Mouse (Mus musculus): Measurements from ENCODE around the gene Kansl1. TPM values are rescaled to one million over a fixed set of nuclear protein-coding genes. Genes with fewer than 3 reads are reported as not detected.

The Kansl1 gene
- polyA plus RNA-seq, 1 experiment from 2014 or later: 21.9 TPM

DNA sequence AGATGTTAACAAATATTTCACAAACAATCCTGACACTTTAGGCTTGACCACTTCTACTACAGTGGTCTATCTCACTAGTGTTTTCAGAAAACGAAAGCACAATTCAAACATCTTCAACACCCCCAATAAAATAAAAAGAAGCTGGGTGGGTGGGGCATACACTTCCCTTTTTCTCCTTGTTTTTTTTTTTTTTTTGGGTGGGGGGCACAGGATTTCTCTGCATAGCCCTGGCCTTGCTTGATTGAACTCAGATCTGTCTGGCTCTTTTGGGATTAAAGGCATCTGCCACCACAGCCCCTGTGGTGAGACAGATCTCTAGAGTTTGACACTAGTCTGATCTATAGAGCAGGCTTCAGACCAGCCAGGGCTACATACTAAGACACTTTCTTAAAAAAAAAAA lies 106.0 kb downstream of the Kansl1 start:
- ATAC-seq (ENCODE audit: low read depth): no peak
- Histone ChIP-seq H3K27me3 (ENCODE audit: control insufficient read depth, insufficient read depth, low read depth, low read length) (no peaks in the 10 kb centered on the region), H3K4me2 (ENCODE audit: low read depth, low read length) (no peak overlapping the region), H3K9me3 (ENCODE audit: control insufficient read depth, low read length) (no peaks in the 10 kb centered on the region), H3K4me1 (replicated peaks; ENCODE audit: control insufficient read depth, insufficient read depth, low read length) (0 out of 2 replicates have a peak, but pooled peaks cover 2% of the 10 kb centered on the region), H3K27ac (ENCODE audit: low read length) (no peak overlapping the region), H3K9ac (ENCODE audit: low read length) (no peak overlapping the region), H3K36me3 (ENCODE audit: control insufficient read depth, insufficient read depth, low read length) (peaks cover 4% of the 10 kb centered on the region; the same call in 1 of the 2 replicates), H3K4me3 (ENCODE audit: low read length) (no peak overlapping the region)
- 91% methylated on average over 1 of the region's 1 CpGs for WGBS

DNA sequence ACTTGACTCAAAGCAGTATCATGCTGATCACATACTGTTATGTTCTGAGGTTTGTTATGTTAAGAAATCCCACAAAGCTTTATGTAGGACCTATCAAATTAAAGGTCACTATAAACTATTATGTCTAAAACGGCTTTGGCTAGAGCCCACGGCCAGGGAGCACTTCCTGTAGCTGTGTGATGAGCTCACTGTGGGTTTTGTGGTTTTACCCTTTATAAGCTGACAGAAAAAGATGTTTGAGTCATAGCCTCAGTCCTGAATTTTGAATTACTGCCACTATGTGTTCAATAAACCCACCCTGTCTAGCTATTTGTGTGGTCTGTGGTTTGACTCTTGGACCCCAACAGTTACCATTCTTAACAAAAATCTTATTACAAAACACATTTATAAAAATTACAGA lies 106.9 kb downstream of the Kansl1 start:
- Histone ChIP-seq H3K27ac (ENCODE audit: low read length) (no peak overlapping the region), H3K4me2 (ENCODE audit: low read depth, low read length) (no peak overlapping the region), H3K4me3 (ENCODE audit: low read length) (no peak overlapping the region), H3K27me3 (ENCODE audit: control insufficient read depth, insufficient read depth, low read depth, low read length) (no peaks in the 10 kb centered on the region), H3K9me3 (ENCODE audit: control insufficient read depth, low read length) (no peaks in the 10 kb centered on the region), H3K36me3 (ENCODE audit: control insufficient read depth, insufficient read depth, low read length) (peaks cover 2% of the 10 kb centered on the region), H3K9ac (ENCODE audit: low read length) (no peak overlapping the region), H3K4me1 (replicated peaks; ENCODE audit: control insufficient read depth, insufficient read depth, low read length) (0 out of 2 replicates have a peak, but pooled peaks cover 2% of the 10 kb centered on the region)
- 49% methylated on average over 2 of the region's 2 CpGs for WGBS
- ATAC-seq (ENCODE audit: low read depth): no peak

DNA sequence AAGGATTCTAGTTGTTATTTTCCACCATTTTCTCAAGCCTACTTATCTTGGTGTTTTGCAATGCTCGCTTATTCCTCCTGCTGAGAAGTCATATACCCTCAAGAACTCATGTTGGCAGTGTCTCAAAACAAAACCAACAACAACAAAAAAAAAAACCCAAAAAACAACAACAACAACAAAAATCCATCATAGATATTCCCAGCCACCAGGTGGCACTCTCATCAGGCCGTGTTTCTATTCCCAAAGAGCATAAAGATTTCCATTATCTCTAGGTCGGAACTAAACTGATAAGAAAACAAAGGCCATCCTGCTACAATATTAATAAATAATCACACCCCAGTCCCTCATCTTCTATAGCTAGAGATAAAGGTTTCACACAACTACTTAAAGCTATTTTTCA lies 121.7 kb downstream of the Kansl1 start:
- ATAC-seq (ENCODE audit: low read depth): no peak
- no peak overlapping the region for H3K4me2 ChIP-seq (ENCODE audit: low read depth, low read length)

DNA sequence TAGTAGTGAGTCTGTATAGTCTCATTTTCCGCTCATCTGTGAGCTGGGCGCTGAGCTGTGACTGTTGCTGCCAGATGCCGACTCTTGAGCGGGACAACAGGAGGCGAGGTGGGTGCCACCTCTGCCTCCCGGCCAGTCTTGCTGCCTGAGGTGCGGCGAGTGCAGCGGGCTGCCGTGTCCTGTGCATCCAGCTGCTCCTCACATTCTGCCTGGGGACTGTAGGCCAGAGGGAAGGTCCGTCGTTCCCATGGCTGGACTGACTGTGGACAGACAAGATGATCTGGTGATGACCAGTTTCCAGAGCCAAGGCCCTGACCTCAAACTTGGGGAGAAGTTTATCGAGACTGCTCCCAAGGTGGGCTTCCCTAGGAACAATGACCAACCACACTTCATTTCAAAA lies 133.7 kb downstream of the Kansl1 start:
- no peaks in the 10 kb centered on the region for H3K9me3 ChIP-seq (ENCODE audit: control insufficient read depth, low read length)
- no peak overlapping the region for H3K4me2 ChIP-seq (ENCODE audit: low read depth, low read length)
- no peak for ATAC-seq (ENCODE audit: low read depth)
- H3K27ac ChIP-seq (ENCODE audit: low read length): no peak overlapping the region
- H3K27me3 ChIP-seq (ENCODE audit: control insufficient read depth, insufficient read depth, low read depth, low read length): no peaks in the 10 kb centered on the region
- H3K36me3 ChIP-seq (ENCODE audit: control insufficient read depth, insufficient read depth, low read length): peaks cover 42% of the 10 kb centered on the region
- WGBS: 90% methylated on average over 13 of the region's 13 CpGs
- no peak overlapping the region for H3K9ac ChIP-seq (ENCODE audit: low read length)
- no peak overlapping the region for H3K4me3 ChIP-seq (ENCODE audit: low read length)
- H3K4me1 ChIP-seq (replicated peaks; ENCODE audit: control insufficient read depth, insufficient read depth, low read length): no peaks in the 10 kb centered on the region

More for the DNA sequence above, 121.7 kb downstream of the Kansl1 start:
- Histone ChIP-seq H3K4me3 (ENCODE audit: low read length) (no peak overlapping the region), H3K4me1 (replicated peaks; ENCODE audit: control insufficient read depth, insufficient read depth, low read length) (no peaks in the 10 kb centered on the region), H3K27ac (ENCODE audit: low read length) (no peak overlapping the region), H3K36me3 (ENCODE audit: control insufficient read depth, insufficient read depth, low read length) (peaks cover 46% of the 10 kb centered on the region), H3K9me3 (ENCODE audit: control insufficient read depth, low read length) (no peaks in the 10 kb centered on the region), H3K9ac (ENCODE audit: low read length) (no peak overlapping the region), H3K27me3 (ENCODE audit: control insufficient read depth, insufficient read depth, low read depth, low read length) (no peaks in the 10 kb centered on the region)
- WGBS: 73% methylated on average over 3 of the region's 3 CpGs

DNA sequence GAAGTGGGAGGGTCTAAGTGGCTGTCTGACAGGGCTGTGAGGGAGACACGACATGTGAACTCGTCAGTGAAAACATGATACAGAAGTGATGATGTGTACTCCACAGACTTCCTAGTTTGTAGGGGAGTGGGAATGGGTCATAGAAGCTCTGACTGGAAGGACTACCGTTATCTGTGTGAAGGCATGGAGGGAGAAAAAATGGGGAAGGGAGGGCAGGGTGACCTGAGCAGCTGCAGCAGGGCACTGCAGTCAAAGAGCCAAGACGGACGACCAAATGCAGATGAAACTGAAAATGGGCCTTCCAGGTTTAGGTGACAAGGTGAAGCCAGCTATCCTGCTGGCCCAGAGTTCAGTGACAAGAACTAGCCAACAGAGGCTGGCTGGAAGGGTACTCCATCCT lies 134.5 kb downstream of the Kansl1 start:
- Histone ChIP-seq H3K4me3 (ENCODE audit: low read length) (no peak overlapping the region), H3K27me3 (ENCODE audit: control insufficient read depth, insufficient read depth, low read depth, low read length) (no peaks in the 10 kb centered on the region), H3K4me2 (ENCODE audit: low read depth, low read length) (no peak overlapping the region), H3K27ac (ENCODE audit: low read length) (no peak overlapping the region), H3K9ac (ENCODE audit: low read length) (no peak overlapping the region), H3K9me3 (ENCODE audit: control insufficient read depth, low read length) (no peaks in the 10 kb centered on the region), H3K36me3 (ENCODE audit: control insufficient read depth, insufficient read depth, low read length) (peaks cover 38% of the 10 kb centered on the region), H3K4me1 (replicated peaks; ENCODE audit: control insufficient read depth, insufficient read depth, low read length) (no peaks in the 10 kb centered on the region)
- 56% methylated on average over 5 of the region's 5 CpGs for WGBS
- ATAC-seq (ENCODE audit: low read depth): no peak

DNA sequence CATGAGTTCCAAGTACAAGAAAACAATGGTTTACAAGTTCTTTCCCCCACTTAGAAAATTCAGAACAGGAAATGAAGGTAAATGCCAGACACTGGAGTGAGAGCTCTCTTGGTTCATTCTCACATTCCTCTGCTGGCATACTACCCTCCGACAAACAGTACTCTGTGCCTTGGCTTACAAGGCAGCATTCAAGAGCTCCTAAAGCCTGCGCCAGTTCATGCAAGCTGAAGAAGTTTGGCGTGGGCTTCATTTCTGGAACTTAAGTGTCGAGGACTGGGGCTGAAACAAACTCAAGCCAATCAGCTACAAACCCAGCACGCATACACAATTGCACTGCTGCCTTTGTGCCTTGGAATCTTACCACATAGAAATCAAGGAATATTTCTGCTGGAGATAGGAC lies 136.6 kb downstream of the Kansl1 start:
- Histone ChIP-seq H3K9me3 (ENCODE audit: control insufficient read depth, low read length) (no peaks in the 10 kb centered on the region), H3K4me1 (replicated peaks; ENCODE audit: control insufficient read depth, insufficient read depth, low read length) (no peaks in the 10 kb centered on the region), H3K27ac (ENCODE audit: low read length) (no peak overlapping the region), H3K36me3 (ENCODE audit: control insufficient read depth, insufficient read depth, low read length) (peaks cover 29% of the 10 kb centered on the region), H3K4me2 (ENCODE audit: low read depth, low read length) (no peak overlapping the region), H3K9ac (ENCODE audit: low read length) (no peak overlapping the region), H3K4me3 (ENCODE audit: low read length) (no peak overlapping the region), H3K27me3 (ENCODE audit: control insufficient read depth, insufficient read depth, low read depth, low read length) (no peaks in the 10 kb centered on the region)
- no peak for ATAC-seq (ENCODE audit: low read depth)
- 68% methylated on average over 5 of the region's 5 CpGs for WGBS

DNA sequence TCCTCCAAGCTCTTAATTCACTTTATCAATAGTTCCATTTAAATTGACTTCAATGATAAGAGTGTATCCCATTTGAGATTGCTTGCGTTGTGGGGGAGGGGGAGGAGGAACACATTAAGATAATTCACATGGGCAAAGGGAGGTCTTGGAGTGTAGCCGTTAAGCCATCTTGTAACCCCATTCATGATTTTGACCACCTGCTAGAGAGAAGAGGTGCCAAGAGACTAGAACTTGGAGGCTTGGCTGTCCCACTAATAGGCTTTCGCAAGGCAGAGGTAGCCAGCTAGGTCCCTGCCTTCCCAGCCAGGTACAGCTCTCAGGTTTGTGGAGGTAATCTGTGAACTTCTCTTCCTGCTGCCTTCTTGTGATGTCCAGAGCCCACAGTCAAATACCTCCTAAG lies 137.5 kb downstream of the Kansl1 start:
- Histone ChIP-seq H3K9ac (ENCODE audit: low read length) (no peak overlapping the region), H3K27ac (ENCODE audit: low read length) (no peak overlapping the region), H3K4me2 (ENCODE audit: low read depth, low read length) (no peak overlapping the region), H3K4me1 (replicated peaks; ENCODE audit: control insufficient read depth, insufficient read depth, low read length) (no peaks in the 10 kb centered on the region), H3K36me3 (ENCODE audit: control insufficient read depth, insufficient read depth, low read length) (peaks cover 25% of the 10 kb centered on the region), H3K27me3 (ENCODE audit: control insufficient read depth, insufficient read depth, low read depth, low read length) (no peaks in the 10 kb centered on the region), H3K4me3 (ENCODE audit: low read length) (no peak overlapping the region), H3K9me3 (ENCODE audit: control insufficient read depth, low read length) (0 out of 2 replicates have a peak, but pooled peaks cover 1% of the 10 kb centered on the region)
- WGBS: 85% methylated on average over 3 of the region's 3 CpGs
- no peak for ATAC-seq (ENCODE audit: low read depth)

DNA sequence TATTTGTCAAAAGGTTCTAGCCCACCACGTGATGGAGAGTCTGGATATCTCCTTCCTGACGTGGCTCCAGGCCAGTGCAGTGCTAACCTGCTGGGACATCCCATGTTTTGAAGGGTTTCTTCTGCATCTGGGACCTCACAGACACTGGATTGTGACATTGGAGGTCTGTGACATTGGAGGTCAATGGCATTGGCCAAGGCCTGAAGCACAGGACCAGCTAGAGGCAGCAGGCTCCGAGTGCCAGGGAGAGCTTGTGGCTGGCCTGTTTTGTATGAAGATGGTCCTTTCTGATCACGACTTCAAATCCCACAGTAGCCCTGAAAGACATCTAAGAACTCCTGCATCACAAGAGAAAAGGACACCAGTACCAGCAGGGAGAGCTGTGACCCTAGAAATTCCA lies 138.5 kb downstream of the Kansl1 start:
- WGBS: 81% methylated on average over 4 of the region's 4 CpGs
- Histone ChIP-seq H3K9ac (ENCODE audit: low read length) (no peak overlapping the region), H3K4me3 (ENCODE audit: low read length) (no peak overlapping the region), H3K4me2 (ENCODE audit: low read depth, low read length) (no peak overlapping the region), H3K4me1 (replicated peaks; ENCODE audit: control insufficient read depth, insufficient read depth, low read length) (no peaks in the 10 kb centered on the region), H3K27ac (ENCODE audit: low read length) (no peak overlapping the region), H3K27me3 (ENCODE audit: control insufficient read depth, insufficient read depth, low read depth, low read length) (no peaks in the 10 kb centered on the region), H3K36me3 (ENCODE audit: control insufficient read depth, insufficient read depth, low read length) (peaks cover 16% of the 10 kb centered on the region), H3K9me3 (ENCODE audit: control insufficient read depth, low read length) (0 out of 2 replicates have a peak, but pooled peaks cover 2% of the 10 kb centered on the region)
- ATAC-seq (ENCODE audit: low read depth): no peak

DNA sequence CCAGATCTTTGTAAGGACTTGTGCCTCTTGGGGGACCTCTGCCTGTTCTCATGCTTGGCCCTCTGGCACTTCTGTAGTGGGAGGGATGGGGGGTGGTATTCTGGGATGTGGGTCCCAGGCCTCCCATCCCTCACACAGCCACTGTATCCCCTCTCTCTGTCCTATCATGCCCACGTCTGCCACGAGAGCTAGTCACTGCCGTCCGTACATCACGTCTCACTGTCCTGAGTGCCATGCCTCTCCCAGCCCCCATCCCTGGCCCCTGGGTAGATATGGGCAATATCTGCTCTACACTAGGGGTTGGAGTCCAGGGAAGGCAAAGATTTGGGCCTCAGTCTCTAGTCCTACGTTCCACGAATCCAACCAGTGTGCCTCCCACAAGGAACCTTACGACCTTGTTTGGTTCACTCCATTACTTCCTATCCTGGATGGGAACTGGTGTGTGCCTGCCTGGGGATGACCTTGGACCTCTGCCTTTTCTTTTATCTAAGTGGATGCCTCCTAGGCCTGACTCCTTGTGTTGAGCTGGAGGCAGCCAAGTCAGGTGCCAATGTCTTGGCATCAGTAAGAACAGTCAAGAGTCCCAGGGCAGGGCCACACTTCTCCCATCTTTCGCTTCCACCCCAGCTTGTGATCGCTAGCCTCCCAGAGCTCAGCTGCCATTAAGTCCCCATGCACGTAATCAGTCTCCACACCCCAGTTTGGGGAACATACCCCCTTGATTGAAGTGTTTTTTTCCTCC lies 139.3 kb downstream of the Kansl1 start:
- 69% methylated on average over 11 of the region's 11 CpGs for WGBS
- Histone ChIP-seq H3K4me1 (replicated peaks; ENCODE audit: control insufficient read depth, insufficient read depth, low read length) (no peaks in the 10 kb centered on the region), H3K27ac (ENCODE audit: low read length) (no peak overlapping the region), H3K36me3 (ENCODE audit: control insufficient read depth, insufficient read depth, low read length) (peaks cover 10% of the 10 kb centered on the region; the same call in 1 of the 2 replicates), H3K4me2 (ENCODE audit: low read depth, low read length) (no peak overlapping the region), H3K9me3 (ENCODE audit: control insufficient read depth, low read length) (0 out of 2 replicates have a peak, but pooled peaks cover 2% of the 10 kb centered on the region), H3K27me3 (ENCODE audit: control insufficient read depth, insufficient read depth, low read depth, low read length) (no peaks in the 10 kb centered on the region), H3K9ac (ENCODE audit: low read length) (no peak overlapping the region), H3K4me3 (ENCODE audit: low read length) (no peak overlapping the region)
- no peak for ATAC-seq (ENCODE audit: low read depth)
